Mouse (Mus musculus) embryo, embryonic 11 days (tissue): ENCODE measurements around the gene Nom1.
"Not testable (repeated sequence)": the region's sequence is repeated elsewhere in the genome, so short reads cannot be mapped to it uniquely, and the experiment has no call there.

Experiments
- DNase-seq: peaks from one replicate; pipeline ENCODE4 v3.0.0-alpha.2; 2015

Nom1 gene

GRCm38 (mm10) chr5:29434228-29434871, at the start of gene Nom1:
Gene Nom1, plus strand, starts transcription at chr5:29434664.
- peak; percentile 95 for DNase-seq

- no peak for DNase-seq
Measured at GRCm38 (mm10) chr5:29387591-29387990, 46.9 kb upstream of the Nom1 start.

GRCm38 (mm10) chr5:29388181-29388943, 46.1 kb upstream of the Nom1 start:
- peak; percentile 17 for DNase-seq

DNA sequence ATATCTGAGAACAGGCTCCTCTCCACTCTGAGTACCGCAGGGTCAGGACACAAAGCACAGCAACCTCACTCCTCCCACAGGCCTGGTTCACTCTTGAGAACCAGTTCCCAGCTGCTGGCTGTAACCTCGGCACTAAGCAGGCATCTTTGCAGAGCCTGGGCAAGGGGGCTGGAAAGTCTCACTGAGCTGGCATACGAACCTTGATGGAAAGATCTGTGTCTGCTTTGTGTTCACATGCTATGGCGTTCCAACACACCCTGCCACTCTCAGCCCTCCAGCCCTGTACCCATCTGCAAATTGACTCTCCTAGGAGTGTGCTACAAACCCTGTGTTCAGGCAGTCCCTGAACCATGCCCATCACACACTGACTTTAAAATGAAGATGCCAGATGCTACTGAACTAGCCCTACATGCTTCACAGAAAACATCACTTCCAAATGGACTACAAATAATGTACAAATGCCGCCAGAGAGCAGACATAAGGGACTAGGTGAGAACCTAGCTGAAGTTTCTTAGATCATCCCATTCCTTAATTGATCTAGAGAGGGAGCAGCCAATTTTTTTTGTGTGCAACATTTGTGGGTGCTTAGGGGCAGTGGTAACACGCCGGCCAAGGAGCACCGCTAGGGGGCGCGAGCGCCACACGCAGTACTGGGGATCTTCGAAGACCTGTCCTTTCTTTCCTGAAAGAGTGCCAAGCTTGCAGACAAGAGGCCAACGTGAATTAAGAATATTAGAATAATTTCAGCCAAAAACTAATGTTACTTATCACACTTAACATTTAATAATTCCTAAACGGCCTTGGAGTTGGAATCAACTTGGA, 45.3 kb upstream of the Nom1 start:
- DNase-seq: peak; percentile 85

GRCm38 (mm10) chr5:29398427-29398826, 36.0 kb upstream of the Nom1 start:
- DNase-seq: no peak

- no peak for DNase-seq
Measured at GRCm38 (mm10) chr5:29410854-29411253, 23.6 kb upstream of the Nom1 start.

- DNase-seq: peak; percentile 8
Measured at GRCm38 (mm10) chr5:29413041-29413440, 21.4 kb upstream of the Nom1 start.

- DNase-seq: not testable (repeated sequence)
Measured at GRCm38 (mm10) chr5:29423330-29423729, 11.1 kb upstream of the Nom1 start.

DNA sequence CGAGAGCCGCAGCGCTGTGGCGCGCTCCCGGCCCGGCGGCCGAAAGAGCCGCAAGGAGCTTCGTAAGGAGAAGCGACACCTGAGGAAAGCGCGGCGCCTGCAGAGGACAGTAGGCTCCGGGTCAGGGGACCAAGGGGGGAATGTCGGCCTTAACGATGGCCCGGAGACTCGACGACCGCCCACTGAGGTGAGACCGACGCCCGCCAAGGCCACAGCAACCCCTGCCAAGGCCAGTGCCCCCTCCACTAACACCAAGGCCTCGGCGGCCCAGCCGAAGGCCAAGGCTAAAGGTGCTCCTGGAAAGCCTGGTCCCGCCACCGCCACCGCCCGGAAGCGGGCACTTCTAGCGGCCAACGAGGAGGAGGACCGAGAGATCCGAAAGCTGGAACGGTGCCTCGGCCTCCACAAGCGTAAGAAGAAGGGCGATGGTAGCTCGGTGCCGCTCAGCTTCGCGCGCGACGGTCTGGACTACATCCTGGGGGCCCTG, 451 bp downstream of the Nom1 start:
- peak; percentile 43 for DNase-seq

GRCm38 (mm10) chr5:29435491-29435890, 1.0 kb downstream of the Nom1 start:
- no peak for DNase-seq

DNA sequence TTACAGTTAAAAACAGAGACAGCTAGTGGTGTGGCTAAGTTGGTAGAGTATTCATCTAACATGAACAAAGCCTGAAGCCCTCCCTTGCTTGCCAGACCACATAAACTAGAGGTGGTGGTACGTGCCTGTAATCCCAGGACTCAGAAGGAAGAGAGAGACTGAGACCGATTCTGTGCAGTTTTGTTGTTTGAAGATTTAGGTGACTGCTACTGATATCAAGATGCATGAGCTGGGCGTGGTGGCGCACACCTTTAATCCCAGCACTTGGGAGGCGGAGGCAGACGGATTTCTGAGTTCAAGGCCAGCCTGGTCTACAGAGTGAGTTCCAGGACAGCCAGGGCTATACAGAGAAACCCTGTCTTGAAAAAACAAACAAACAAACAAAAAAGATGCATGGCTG, 2.3 kb downstream of the Nom1 start:
- not testable (repeated sequence) for DNase-seq

DNA sequence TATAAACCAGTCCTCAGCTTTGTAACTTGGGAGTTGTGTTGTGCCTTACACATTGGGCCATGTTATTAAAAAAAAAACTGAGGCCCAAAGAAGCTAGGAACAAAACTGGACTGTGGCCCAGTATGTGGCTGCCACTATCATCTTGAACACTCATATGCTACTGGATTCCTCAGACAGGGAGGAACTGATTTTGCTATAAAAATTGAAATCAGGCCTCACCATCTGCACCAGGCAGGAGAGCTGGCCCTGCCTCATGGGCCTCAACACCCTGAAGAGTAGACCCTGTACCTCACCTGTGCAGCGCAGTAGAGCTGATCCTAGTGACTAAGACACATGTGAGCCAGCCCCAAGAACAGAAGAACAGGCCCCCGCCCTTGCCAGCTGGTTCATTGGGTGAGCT, 10.8 kb downstream of the Nom1 start:
- no peak for DNase-seq

DNA sequence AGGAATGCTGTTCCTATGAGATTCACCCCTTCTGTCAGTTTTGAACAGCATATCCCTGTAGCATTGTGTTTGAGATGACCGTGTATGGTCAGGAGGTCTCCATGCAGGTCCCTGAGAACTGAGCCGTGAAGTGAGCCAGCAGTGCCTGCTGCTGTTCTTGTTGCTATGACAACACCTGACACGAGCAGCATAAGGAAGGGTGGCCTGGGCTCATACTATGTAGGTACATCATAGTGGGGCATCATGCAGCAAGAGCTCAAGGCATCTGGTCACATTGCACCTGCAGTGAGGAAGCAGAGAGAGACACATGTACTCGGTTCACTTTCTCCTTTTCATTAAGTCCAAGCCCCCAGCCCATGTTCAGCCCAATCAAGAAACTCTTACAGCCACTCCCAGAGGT, 17.9 kb downstream of the Nom1 start:
- no peak for DNase-seq

DNA sequence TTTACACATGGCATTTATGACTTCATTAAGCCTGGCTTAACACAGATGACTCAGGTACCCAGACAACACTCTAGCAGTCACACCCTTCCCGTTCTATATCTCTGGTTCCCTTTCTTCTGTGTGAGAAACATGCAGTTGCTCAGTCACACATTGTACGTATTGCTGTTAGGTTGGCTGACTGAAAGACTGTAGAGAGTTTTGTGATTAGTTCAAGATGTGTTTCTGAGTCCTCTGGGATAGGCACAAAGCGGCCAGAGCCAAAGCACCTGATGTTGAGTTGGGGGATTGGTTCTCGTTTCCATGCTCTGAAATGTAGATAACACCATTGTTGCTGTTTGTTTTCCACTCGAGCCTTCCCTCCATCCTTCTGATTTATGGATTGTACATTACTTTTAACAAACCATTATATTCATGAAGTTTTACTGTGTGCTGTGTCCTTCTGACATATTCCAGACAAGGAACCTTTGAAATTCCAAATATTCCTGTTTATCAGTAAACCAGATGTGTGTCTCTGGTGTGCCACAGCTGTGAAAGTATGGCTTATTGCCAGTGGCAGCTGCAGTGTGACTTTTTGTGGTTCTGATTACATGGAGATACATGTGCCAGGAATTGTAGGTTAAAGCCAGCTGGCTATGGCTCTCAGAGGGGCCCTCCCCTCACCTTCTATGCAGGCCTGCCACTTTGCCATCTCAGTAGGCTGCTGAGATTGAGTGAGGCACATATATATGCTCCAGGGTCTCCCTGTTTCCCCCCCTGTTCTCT, 22.6 kb downstream of the Nom1 start:
- DNase-seq: no peak

- DNase-seq: no peak
Measured at GRCm38 (mm10) chr5:29462943-29463686, 28.7 kb downstream of the Nom1 start.

GRCm38 (mm10) chr5:29467489-29468350, 33.3 kb downstream of the Nom1 start:
- peak; percentile 62 for DNase-seq

- peak; percentile 7 for DNase-seq
Measured at GRCm38 (mm10) chr5:29468351-29469065, 34.0 kb downstream of the Nom1 start.

GRCm38 (mm10) chr5:29469501-29469900, 35.0 kb downstream of the Nom1 start:
- no peak for DNase-seq

GRCm38 (mm10) chr5:29470271-29470670, 35.8 kb downstream of the Nom1 start:
- DNase-seq: no peak

DNA sequence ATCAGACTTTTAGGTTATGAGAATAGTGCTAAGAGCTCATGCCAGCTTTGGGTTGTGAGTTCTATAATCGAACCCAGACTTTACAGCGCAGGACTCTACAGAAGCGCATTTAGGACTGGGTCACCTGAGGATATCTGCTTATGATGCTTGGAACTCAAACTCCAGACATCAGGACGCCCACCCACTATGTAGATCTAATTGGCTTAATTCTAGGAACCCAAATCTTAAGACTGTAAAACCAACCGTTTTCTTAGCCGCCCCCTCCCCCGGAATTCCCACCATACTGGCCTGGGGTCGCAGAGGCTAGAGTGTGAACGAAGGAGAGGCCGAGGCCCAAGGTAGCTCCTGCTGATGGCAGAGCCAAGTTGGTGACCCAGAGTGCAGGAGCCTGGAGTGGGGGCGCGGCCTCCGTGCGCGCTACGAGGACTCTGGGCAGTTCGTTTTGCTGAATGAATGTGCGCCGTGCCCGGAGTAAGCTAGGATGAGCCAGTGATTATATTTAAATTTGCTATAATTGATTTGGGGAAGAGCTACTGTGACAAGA, 36.5 kb downstream of the Nom1 start:
- peak; percentile 30 for DNase-seq
